15 mouse cellular contexts compared by ENCODE assay signal in genomic region chr5:24781048-24781447, GRCm38 (mm10). TPM values are rescaled to one million over a fixed set of nuclear protein-coding genes. Genes with fewer than 3 reads are reported as not detected.
DNase-seq lines count a peak whose midpoint lies in the region; ATAC-seq lines count a peak whose summit lies in the region.
"Had no signal": no experiment of that assay in that cellular context is flagged by ENCODE, and none has a peak within 500 bp of the region (broad histone marks: within the 10 kb centered on the region; RNA-seq: fewer than 3 reads in every experiment).

No protein-coding gene starts in this region.

- 0 out of 2 replicates have a peak, but pooled peaks cover 7% of the 10 kb centered on the region for H3K9me3 ChIP-seq in hindbrain, embryonic 13.5 days
- H3K9me3 ChIP-seq in hindbrain, embryonic 14.5 days (ENCODE audit: control insufficient read depth, low read length) = peaks cover 14% of the 10 kb centered on the region; the same call in 1 of the 2 replicates
- H3K9me3 ChIP-seq in heart, embryonic 15.5 days (replicated peaks) = peaks cover 3% of the 10 kb centered on the region; the same call in 1 of the 2 replicates
- no peaks in the 10 kb centered on the region for H3K9me3 ChIP-seq in hindbrain, embryonic 11.5 days (ENCODE audit: control insufficient read depth, low read length)
- H3K9me3 ChIP-seq: limb, embryonic 10.5 days had no signal

- no peak overlapping the region for H3K4me2 ChIP-seq in hindbrain, embryonic 13.5 days
- H3K4me2 ChIP-seq in hindbrain, embryonic 14.5 days (replicated peaks) = no peak overlapping the region
- peak overlapping the region; percentile 48 for H3K4me2 ChIP-seq in heart, embryonic 15.5 days
- H3K4me2 ChIP-seq in hindbrain, embryonic 11.5 days (replicated peaks; ENCODE audit: low read depth, low read length) = no peak overlapping the region
- H3K4me2 ChIP-seq: embryonic facial prominence, embryonic 13.5 days had no signal

- no peak for ATAC-seq in hindbrain, embryonic 13.5 days (ENCODE audit: low FRiP score)
- no peak for ATAC-seq in hindbrain, embryonic 14.5 days (ENCODE audit: low FRiP score)
- ATAC-seq in heart, embryonic 15.5 days (replicated peaks; ENCODE audit: insufficient number of reproducible peaks, insufficient read depth, low FRiP score, low read depth) = no peak
- no peak for ATAC-seq in hindbrain, embryonic 11.5 days (ENCODE audit: low FRiP score)
- ATAC-seq: hindbrain, embryonic 16.5 days; midbrain, embryonic 16.5 days had no signal

- H3K27ac ChIP-seq in hindbrain, embryonic 13.5 days = no peak overlapping the region
- no peak overlapping the region for H3K27ac ChIP-seq in hindbrain, embryonic 14.5 days
- peak overlapping the region; percentile 41; the same call in 1 of the 2 replicates for H3K27ac ChIP-seq in heart, embryonic 15.5 days
- H3K27ac ChIP-seq in hindbrain, embryonic 11.5 days (ENCODE audit: low read depth, low read length) = no peak overlapping the region
- H3K27ac ChIP-seq: embryonic facial prominence, embryonic 13.5 days; kidney, postnatal 0 days; limb, embryonic 10.5 days had no signal

- H3K27me3 ChIP-seq in hindbrain, embryonic 13.5 days = peaks cover 22% of the 10 kb centered on the region
- no peaks in the 10 kb centered on the region; the same call in 1 of the 2 replicates for H3K27me3 ChIP-seq in hindbrain, embryonic 14.5 days (ENCODE audit: control insufficient read depth, insufficient read depth, low read length)
- H3K27me3 ChIP-seq in heart, embryonic 15.5 days = peaks cover 15% of the 10 kb centered on the region; the same call in 1 of the 2 replicates
- H3K27me3 ChIP-seq in hindbrain, embryonic 11.5 days (ENCODE audit: control insufficient read depth, insufficient read depth, low read length) = peaks cover 2% of the 10 kb centered on the region; the same call in 1 of the 2 replicates

- no peak overlapping the region for H3K4me3 ChIP-seq in hindbrain, embryonic 13.5 days
- H3K4me3 ChIP-seq in hindbrain, embryonic 14.5 days (replicated peaks; ENCODE audit: low read length) = no peak overlapping the region
- peak overlapping the region; percentile 10; the same call in 1 of the 2 replicates for H3K4me3 ChIP-seq in heart, embryonic 15.5 days
- H3K4me3 ChIP-seq in hindbrain, embryonic 11.5 days (ENCODE audit: low read depth, low read length) = no peak overlapping the region
- H3K4me3 ChIP-seq: embryonic facial prominence, embryonic 13.5 days; limb, embryonic 10.5 days had no signal

- 0 out of 2 replicates have a peak overlapping the region, but pooled peaks have one; percentile 3 for H3K9ac ChIP-seq in hindbrain, embryonic 13.5 days
- no peak overlapping the region for H3K9ac ChIP-seq in hindbrain, embryonic 14.5 days
- no peak overlapping the region for H3K9ac ChIP-seq in heart, embryonic 15.5 days
- no peak overlapping the region for H3K9ac ChIP-seq in hindbrain, embryonic 11.5 days (ENCODE audit: low read depth, low read length)
- H3K9ac ChIP-seq: embryonic facial prominence, embryonic 13.5 days had no signal

- WGBS in hindbrain, embryonic 13.5 days = 17% methylated on average over 5 of the region's 5 CpGs
- whole genome bisulfite sequencing in hindbrain, embryonic 14.5 days = 17% methylated on average over 5 of the region's 5 CpGs
- WGBS in heart, embryonic 15.5 days = 13% methylated on average over 5 of the region's 5 CpGs
- 21% methylated on average over 5 of the region's 5 CpGs for WGBS in hindbrain, embryonic 11.5 days

- H3K4me1 ChIP-seq in hindbrain, embryonic 13.5 days (replicated peaks) = peaks cover 9% of the 10 kb centered on the region
- H3K4me1 ChIP-seq in hindbrain, embryonic 14.5 days (replicated peaks; ENCODE audit: control insufficient read depth, insufficient read depth, low read length) = no peaks in the 10 kb centered on the region
- peaks cover 13% of the 10 kb centered on the region for H3K4me1 ChIP-seq in heart, embryonic 15.5 days (replicated peaks)
- H3K4me1 ChIP-seq in hindbrain, embryonic 11.5 days (replicated peaks; ENCODE audit: control insufficient read depth, insufficient read depth, low read length) = no peaks in the 10 kb centered on the region

- H3K36me3 ChIP-seq in hindbrain, embryonic 13.5 days = no peaks in the 10 kb centered on the region
- H3K36me3 ChIP-seq in hindbrain, embryonic 14.5 days (replicated peaks; ENCODE audit: control insufficient read depth, insufficient read depth) = no peaks in the 10 kb centered on the region
- H3K36me3 ChIP-seq in heart, embryonic 15.5 days = no peaks in the 10 kb centered on the region
- H3K36me3 ChIP-seq in hindbrain, embryonic 11.5 days (ENCODE audit: control insufficient read depth, insufficient read depth, low read length) = no peaks in the 10 kb centered on the region
- H3K36me3 ChIP-seq: embryonic facial prominence, embryonic 13.5 days; limb, embryonic 10.5 days had no signal

- DNase-seq in hindbrain, embryonic 14.5 days (ENCODE audit: low spot score) = no peak
- DNase-seq in ZHBTc4 (ENCODE audit: low read depth, low spot score) = peak; percentile 64
- peak; percentile 68 for DNase-seq in right cerebral cortex, adult 18-20 months
- no peak for DNase-seq in cerebellum, postnatal 36 days
- no peak for DNase-seq in hindbrain, embryonic 11.5 days (ENCODE audit: low spot score)
- no peak for DNase-seq in spleen, adult 18-20 months
- DNase-seq: cerebellum, adult 11 months; lung, adult 2 months had no signal

RNA-seq across cellular contexts. Expression of gene Crygn, which starts 23.2 kb away (rescaled TPM):
- 1.0 and 2.1 TPM in 2 replicates for polyA plus RNA-seq in hindbrain, embryonic 13.5 days (2015; fragmentation: Nextera tagmentation; extraction: Ambion mirVana)
- polyA plus RNA-seq in hindbrain, embryonic 14.5 days (2014; fragmentation: Nextera tagmentation; extraction: Ambion mirVana) = 2.1 and 3.0 TPM in 2 replicates
- 2.5 TPM in 1 of 2 replicates, not detected in the other for polyA plus RNA-seq in heart, embryonic 15.5 days (2015; fragmentation: Nextera tagmentation; extraction: Ambion mirVana)
- polyA plus RNA-seq in hindbrain, embryonic 11.5 days (2014; fragmentation: Nextera tagmentation; extraction: Ambion mirVana) = 0.84 TPM in 1 of 2 replicates, not detected in the other

RNA-seq across cellular contexts. Expression of gene Wdr86, which starts 50.5 kb away (rescaled TPM):
- 7.0 and 8.0 TPM in 2 replicates for polyA plus RNA-seq in hindbrain, embryonic 13.5 days (2015; fragmentation: Nextera tagmentation; extraction: Ambion mirVana)
- polyA plus RNA-seq in hindbrain, embryonic 14.5 days (2014; fragmentation: Nextera tagmentation; extraction: Ambion mirVana) = 7.2 and 12.0 TPM in 2 replicates
- 4.6 and 8.1 TPM in 2 replicates for polyA plus RNA-seq in heart, embryonic 15.5 days (2015; fragmentation: Nextera tagmentation; extraction: Ambion mirVana)
- 15.4 and 17.5 TPM in 2 replicates for polyA plus RNA-seq in hindbrain, embryonic 11.5 days (2014; fragmentation: Nextera tagmentation; extraction: Ambion mirVana)

Comparison
In these comparisons a context has a peak if more than half of its experiments do, and no peak if none do; other contexts are left out.
1. DNase-seq: peak in ZHBTc4 (single experiment) and right cerebral cortex, adult 18-20 months (single experiment); none in hindbrain, embryonic 14.5 days (single experiment), cerebellum, postnatal 36 days (0 of 2), hindbrain, embryonic 11.5 days (single experiment) and spleen, adult 18-20 months (0 of 2).